Mouse (Mus musculus) MEL (cell line): ENCODE measurements around the gene Tom1l2. TPM values are rescaled to one million over a fixed set of nuclear protein-coding genes. Genes with fewer than 3 reads are reported as not detected.

Experiments used
- DNase-seq: peaks from one replicate; pipeline ENCODE4 v3.0.0; 2011; ENCODE audit warnings: low read depth, low spot score
- H3K27ac ChIP-seq: 2 replicates; pipeline ENCODE4 v1.5.1; 2012; ENCODE audit warnings: low read depth, mild to moderate bottlenecking, control low read depth, low read length, moderate library complexity; ENCODE audit not compliant: control insufficient read depth
- H3K27me3 ChIP-seq, 2 experiments: fragments of 150-350 bp in 1 of 2; sonication (generic) in 1 of 2; 2 replicates each; pipeline ENCODE4 v1.6.1; 2012; ENCODE audit warnings: low read length in 2 of 2, mild to moderate bottlenecking in 2 of 2, improper control_type of control experiment in 1 of 2, moderate library complexity in 1 of 2; ENCODE audit not compliant: insufficient read depth in 2 of 2, control insufficient read depth in 1 of 2
- H3K36me3 ChIP-seq, 2 experiments: 2 replicates each; pipeline ENCODE4 v1.6.1; 2012 to 2014; ENCODE audit warnings: low read length in 2 of 2, improper control_type of control experiment in 1 of 2, inconsistent platforms in 1 of 2, mild to moderate bottlenecking in 1 of 2; ENCODE audit not compliant: insufficient read depth in 2 of 2, control insufficient read depth in 1 of 2
- H3K4me1 ChIP-seq, 2 experiments: fragments of 150-350 bp in 1 of 2; sonication (generic) in 1 of 2; 2 replicates each; pipeline ENCODE4 v1.6.1; 2012; ENCODE audit warnings: low read length in 2 of 2, improper control_type of control experiment in 1 of 2, mild to moderate bottlenecking in 1 of 2; ENCODE audit not compliant: insufficient read depth in 2 of 2, control insufficient read depth in 1 of 2
- H3K4me3 ChIP-seq, 2 experiments: fragments of 150-350 bp in 1 of 2; sonication (generic) in 1 of 2; 2 replicates each; pipeline ENCODE4 v1.5.1; 2012; ENCODE audit warnings: low read depth in 2 of 2, low read length in 2 of 2, mild to moderate bottlenecking in 2 of 2, moderate library complexity in 2 of 2, control low read depth in 1 of 2, improper control_type of control experiment in 1 of 2; ENCODE audit not compliant: control insufficient read depth in 1 of 2, insufficient read depth in 1 of 2
- H3K79me2 ChIP-seq: 2 replicates; pipeline ENCODE4 v1.6.1; 2012; ENCODE audit warnings: mild to moderate bottlenecking, low read length, moderate library complexity; ENCODE audit not compliant: control insufficient read depth, poor library complexity, insufficient read depth
- H3K9ac ChIP-seq: 2 replicates; pipeline ENCODE4 v1.6.1; 2012; ENCODE audit warnings: low read depth, mild to moderate bottlenecking, control low read depth, low read length, moderate library complexity; ENCODE audit not compliant: control insufficient read depth, poor library complexity, severe bottlenecking
- H3K9me3 ChIP-seq: fragments of 150-350 bp; sonication (generic); replicated peaks from 2 replicates; pipeline ENCODE4 v1.6.1; 2012; ENCODE audit warnings: mild to moderate bottlenecking, low read length, improper control_type of control experiment, moderate library complexity; ENCODE audit not compliant: insufficient read depth
- CTCF ChIP-seq, 3 experiments: IDR thresholded peaks in 2 of 3; conservative IDR thresholded peaks in 1 of 3; 2 replicates each; pipeline ENCODE4 v1.5.1; 2011 to 2012; ENCODE audit warnings: low read length in 3 of 3, low read depth in 2 of 3, mild to moderate bottlenecking in 2 of 3, improper control_type of control experiment in 1 of 3, inconsistent platforms in 1 of 3, mixed read lengths in 1 of 3, moderate library complexity in 1 of 3; ENCODE audit not compliant: control insufficient read depth in 1 of 3, insufficient read depth in 1 of 3, poor library complexity in 1 of 3, severe bottlenecking in 1 of 3
- ETS1 ChIP-seq: IDR thresholded peaks from 2 replicates; pipeline ENCODE4 v1.6.1; 2012; ENCODE audit warnings: low read depth, mild to moderate bottlenecking, inconsistent platforms, low read length, improper control_type of control experiment, moderate library complexity
- GABPA ChIP-seq: IDR thresholded peaks from 2 replicates; pipeline ENCODE4 v1.6.1; 2012; ENCODE audit warnings: low read depth, mild to moderate bottlenecking, inconsistent platforms, low read length, improper control_type of control experiment, moderate library complexity
- GATA1 ChIP-seq: IDR thresholded peaks from 2 replicates; pipeline ENCODE4 v1.6.1; 2011; ENCODE audit warnings: low read depth, low read length, improper control_type of control experiment
- JUND ChIP-seq: IDR thresholded peaks from 2 replicates; pipeline ENCODE4 v1.6.1; 2011; ENCODE audit warnings: low read depth, mild to moderate bottlenecking, improper control_type of control experiment, low read length
- KAT2A ChIP-seq: conservative IDR thresholded peaks from 2 replicates; pipeline ENCODE4 v1.6.1; 2012; ENCODE audit warnings: low read depth, low read length, improper control_type of control experiment, inconsistent platforms
- MAFK ChIP-seq: IDR thresholded peaks from 2 replicates; pipeline ENCODE4 v1.6.1; 2011; ENCODE audit warnings: low read depth, mild to moderate bottlenecking, low read length, improper control_type of control experiment, borderline replicate concordance
- MEF2A ChIP-seq: IDR thresholded peaks from 2 replicates; pipeline ENCODE4 v1.6.1; 2014; ENCODE audit warnings: low read depth, mild to moderate bottlenecking, inconsistent platforms, low read length, improper control_type of control experiment; ENCODE audit not compliant: poor library complexity, insufficient replicate concordance, severe bottlenecking; ENCODE audit errors: extremely low read depth
- POLR2A ChIP-seq, 2 experiments: IDR thresholded peaks; 2 replicates each; pipeline ENCODE4 v1.6.1; 2011 to 2012; ENCODE audit warnings: low read length in 2 of 2, mild to moderate bottlenecking in 2 of 2, control low read depth in 1 of 2, improper control_type of control experiment in 1 of 2, low read depth in 1 of 2, moderate library complexity in 1 of 2; ENCODE audit not compliant: control insufficient read depth in 1 of 2, insufficient read depth in 1 of 2, poor library complexity in 1 of 2
- POLR2AphosphoS2 ChIP-seq: IDR thresholded peaks from 2 replicates; pipeline ENCODE4 v1.6.1; 2011; ENCODE audit warnings: low read length, improper control_type of control experiment
- RAD21 ChIP-seq: IDR thresholded peaks from 2 replicates; pipeline ENCODE4 v1.6.1; 2011; ENCODE audit warnings: mild to moderate bottlenecking, low read depth, low read length, improper control_type of control experiment
- SIN3A ChIP-seq: IDR thresholded peaks from 2 replicates; pipeline ENCODE4 v1.6.1; 2012; ENCODE audit warnings: low read length, improper control_type of control experiment, inconsistent platforms
- SMC3 ChIP-seq: IDR thresholded peaks from 2 replicates; pipeline ENCODE4 v1.6.1; 2011; ENCODE audit warnings: low read depth, low read length, improper control_type of control experiment
- TAL1 ChIP-seq: IDR thresholded peaks from 2 replicates; pipeline ENCODE4 v1.6.1; 2012; ENCODE audit warnings: mild to moderate bottlenecking, inconsistent platforms, low read length, moderate library complexity, mixed read lengths
- USF2 ChIP-seq, 2 experiments: IDR thresholded peaks; 2 replicates each; pipeline ENCODE4 v1.6.1; 2011 to 2012; ENCODE audit warnings: improper control_type of control experiment in 2 of 2, low read length in 2 of 2, borderline replicate concordance in 1 of 2, inconsistent platforms in 1 of 2, low read depth in 1 of 2, mild to moderate bottlenecking in 1 of 2; ENCODE audit not compliant: insufficient read depth in 1 of 2
- ZC3H11A ChIP-seq: IDR thresholded peaks from 2 replicates; pipeline ENCODE4 v1.6.1; 2012; ENCODE audit warnings: low read depth, mild to moderate bottlenecking, inconsistent platforms, low read length, improper control_type of control experiment
- ZMIZ1 ChIP-seq: IDR thresholded peaks from 2 replicates; pipeline ENCODE4 v1.6.1; 2012; ENCODE audit warnings: low read depth, mild to moderate bottlenecking, inconsistent platforms, low read length, improper control_type of control experiment, moderate library complexity
- polyA plus RNA-seq, 2 experiments: library from polyadenylated mRNA; stranded (reverse) in 1 of 2; unstranded in 1 of 2; fragments of >175 nt in 1 of 2; fragments of >200 nt in 1 of 2; gene quantifications; 2 replicates each; pipeline versions ENCODE4 v1.2.1 to v1.2.4; 2012; ENCODE audit warnings: low replicate concordance in 2 of 2, low read depth in 1 of 2; ENCODE audit not compliant: insufficient read length in 2 of 2, insufficient read depth in 1 of 2, missing spikeins in 1 of 2
- total RNA-seq: library from RNA; depleted of rRNA; stranded (reverse); fragments of 300-350 nt; gene quantifications from 2 replicates; pipeline ENCODE4 v1.2.3, GENCODE M21; 2012

The Tom1l2 gene
- total and polyA plus RNA-seq, 3 experiments = 6.8 to 12.2 TPM; not detected in 1

- peaks cover 2 to 9% of the 10 kb centered on the region in 2 experiments; a peak in 1 of 4 replicates for H3K36me3 ChIP-seq
- no peaks in the 10 kb centered on the region for H3K9me3 ChIP-seq
- no peak overlapping the region for H3K27ac ChIP-seq
- peaks cover 0 to 3% of the 10 kb centered on the region in 2 experiments; a peak in 1 of 4 replicates for H3K4me1 ChIP-seq
- no peaks in the 10 kb centered on the region for H3K27me3 ChIP-seq
- no peak for DNase-seq
- TF ChIP-seq POLR2AphosphoS2 (0 out of 2 replicates have a peak, but pooled peaks have one; percentile 21), RAD21 (no peak)
- no peak overlapping the region for H3K9ac ChIP-seq
- H3K4me3 ChIP-seq = no peak overlapping the region
- no peaks in the 10 kb centered on the region for H3K79me2 ChIP-seq
Observed at GRCm38 (mm10) chr11:60182116-60182670, 170.5 kb downstream of the Tom1l2 start.

- H3K27me3 ChIP-seq = no peaks in the 10 kb centered on the region
- DNase-seq = peak; percentile 33
- no peaks in the 10 kb centered on the region for H3K9me3 ChIP-seq
- TF ChIP-seq POLR2A (IDR thresholded peaks at IDR 0.05; ENCODE audit: control insufficient read depth in 1 of 2, insufficient read depth in 1 of 2, low read depth in 1 of 2, low read length in 2 of 2, poor library complexity in 1 of 2) (no peak), ETS1 (0 out of 2 replicates have a peak, but pooled peaks have one; percentile 35)
- no peak overlapping the region for H3K9ac ChIP-seq
- no peak overlapping the region for H3K4me3 ChIP-seq
- no peaks in the 10 kb centered on the region for H3K79me2 ChIP-seq
- no peak overlapping the region for H3K27ac ChIP-seq
- H3K4me1 ChIP-seq = no peaks in the 10 kb centered on the region; a peak in 1 of 4 replicates
- H3K36me3 ChIP-seq = peaks cover 2 to 3% of the 10 kb centered on the region in 2 experiments; a peak in 1 of 4 replicates
Observed at GRCm38 (mm10) chr11:60178506-60178905, 174.2 kb downstream of the Tom1l2 start.

- H3K27me3 ChIP-seq = no peaks in the 10 kb centered on the region
- H3K9ac ChIP-seq = no peak overlapping the region
- no peak for DNase-seq
- no peak overlapping the region for H3K4me3 ChIP-seq
- H3K27ac ChIP-seq = no peak overlapping the region
- H3K36me3 ChIP-seq = peaks cover 2 to 3% of the 10 kb centered on the region in 2 experiments; a peak in 1 of 4 replicates
- H3K9me3 ChIP-seq = no peaks in the 10 kb centered on the region
- H3K4me1 ChIP-seq = no peaks in the 10 kb centered on the region; a peak in 1 of 4 replicates
- TF ChIP-seq TAL1 = no peak
- no peak for TF ChIP-seq MAFK
- no peak for TF ChIP-seq ZMIZ1
- TF ChIP-seq GATA1 = no peak
- TF ChIP-seq MEF2A = no peak
- no peak for TF ChIP-seq CTCF (IDR thresholded peaks at IDR 0.05 in 2 of 3, conservative IDR thresholded peaks at IDR 0.05 in 1 of 3; ENCODE audit: control insufficient read depth in 1 of 3, insufficient read depth in 1 of 3, low read depth in 2 of 3, low read length in 3 of 3, poor library complexity in 1 of 3, severe bottlenecking in 1 of 3)
- no peak for TF ChIP-seq USF2 (IDR thresholded peaks at IDR 0.05; ENCODE audit: borderline replicate concordance in 1 of 2, insufficient read depth in 1 of 2, low read depth in 1 of 2, low read length in 2 of 2)
- TF ChIP-seq ZC3H11A = no peak
- TF ChIP-seq KAT2A = no peak
- no peak for TF ChIP-seq GABPA
- TF ChIP-seq SMC3 = no peak
- TF ChIP-seq RAD21 = no peak
- no peak for TF ChIP-seq SIN3A
- no peak for TF ChIP-seq JUND
- no peaks in the 10 kb centered on the region for H3K79me2 ChIP-seq
Observed at GRCm38 (mm10) chr11:60178005-60178404, 174.7 kb downstream of the Tom1l2 start.
